Mouse (Mus musculus) bone marrow, adult 2 months (tissue): ENCODE measurements around the gene Fam20b.

ENCODE experiments used
- CTCF ChIP-seq: fragments of 200-500 bp; IDR thresholded peaks from 2 replicates; pipeline ENCODE4 v1.5.1; 2011; ENCODE audit warnings: low read length, control low read depth; ENCODE audit not compliant: control insufficient read depth, insufficient read depth
- POLR2A ChIP-seq: fragments of 200-500 bp; IDR thresholded peaks from 2 replicates; pipeline ENCODE4 v1.6.1; 2011; ENCODE audit warnings: low read depth, mild to moderate bottlenecking, control low read depth, low read length, borderline replicate concordance; ENCODE audit not compliant: control insufficient read depth

- TF ChIP-seq POLR2A = no peak
- TF ChIP-seq CTCF = no peak
Observed at GRCm38 (mm10) chr1:156673476-156674194, 45.3 kb downstream of the Fam20b start.
